Mouse (Mus musculus): ENCODE measurements at regions not wholly inside any gene's neighbourhood (a gene's known extent, or its start where the extent isn't known, plus 50 kb on each side); places are given as distances from the start of the nearest gene placed in this dataset.

DNA sequence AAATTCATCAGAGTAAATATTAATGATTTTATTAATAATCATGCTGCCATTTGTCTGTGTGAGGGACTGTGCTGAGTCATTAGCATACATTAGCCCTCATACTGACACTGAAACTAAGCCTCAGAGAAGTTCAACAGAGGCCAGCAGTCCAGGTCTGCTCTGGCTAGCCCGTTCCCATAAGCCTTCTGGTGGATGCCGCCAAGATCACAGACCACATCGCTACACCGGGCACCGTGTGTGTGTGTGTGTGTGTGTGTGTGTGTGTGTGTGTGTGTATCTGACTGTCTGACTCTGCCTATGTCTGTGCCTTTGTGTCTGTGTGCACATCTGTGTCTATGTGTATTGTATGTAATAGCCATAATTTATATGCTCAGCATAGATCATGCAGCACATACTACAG lies 106.0 kb downstream of the Rpl14 start:
- peak; percentile 45 for DNase-seq

DNA sequence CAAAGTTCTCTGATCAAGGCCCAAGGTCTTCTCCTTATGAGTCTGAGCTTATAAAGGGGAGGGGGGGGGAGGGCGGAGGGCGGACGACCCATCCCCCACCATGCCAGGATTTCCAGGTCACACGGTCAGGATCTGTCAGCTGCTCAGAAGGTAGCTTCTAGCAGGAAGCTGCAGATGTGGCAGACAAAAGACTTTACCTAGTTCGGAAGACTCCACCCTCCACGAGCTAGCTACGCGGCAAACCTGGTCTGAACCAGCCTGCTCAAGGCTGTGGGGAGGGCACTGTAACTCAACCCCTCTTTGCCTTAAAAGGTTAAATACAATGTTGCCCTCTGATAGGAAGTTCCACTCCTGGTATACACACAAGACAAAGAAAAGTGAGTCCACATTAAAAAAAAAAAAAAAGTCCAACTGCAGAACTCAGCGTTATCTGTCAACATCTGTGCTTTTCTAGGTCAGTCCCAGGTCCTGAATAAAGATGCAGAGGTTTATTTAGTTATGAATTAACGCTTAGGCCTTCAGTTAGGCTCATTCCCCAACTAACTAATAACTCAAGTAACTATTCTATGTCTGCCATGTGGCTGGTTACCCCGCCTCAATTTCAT lies 108.7 kb downstream of the Rpl14 start:
- peak; percentile 73 for DNase-seq

DNA sequence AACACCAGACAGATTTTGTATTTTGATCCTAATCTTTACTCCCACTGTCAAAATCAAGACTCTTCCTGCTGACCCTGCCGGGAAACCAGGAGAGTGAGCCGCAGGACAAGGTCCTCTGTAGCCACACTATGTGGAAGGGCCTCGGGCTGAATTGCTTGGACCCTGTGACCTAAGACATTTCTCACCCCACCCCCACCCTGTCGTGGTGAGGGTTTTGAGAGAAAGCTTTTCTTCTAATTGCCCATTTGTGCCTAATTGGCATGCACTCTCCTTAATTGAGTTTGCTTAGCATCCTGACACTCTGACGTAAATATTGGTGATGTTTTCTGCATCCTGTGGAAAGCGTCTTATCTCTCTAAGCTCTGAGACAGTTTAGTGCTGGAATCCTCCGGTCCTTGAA lies 110.2 kb downstream of the Rpl14 start:
- DNase-seq: peak; percentile 60

DNA sequence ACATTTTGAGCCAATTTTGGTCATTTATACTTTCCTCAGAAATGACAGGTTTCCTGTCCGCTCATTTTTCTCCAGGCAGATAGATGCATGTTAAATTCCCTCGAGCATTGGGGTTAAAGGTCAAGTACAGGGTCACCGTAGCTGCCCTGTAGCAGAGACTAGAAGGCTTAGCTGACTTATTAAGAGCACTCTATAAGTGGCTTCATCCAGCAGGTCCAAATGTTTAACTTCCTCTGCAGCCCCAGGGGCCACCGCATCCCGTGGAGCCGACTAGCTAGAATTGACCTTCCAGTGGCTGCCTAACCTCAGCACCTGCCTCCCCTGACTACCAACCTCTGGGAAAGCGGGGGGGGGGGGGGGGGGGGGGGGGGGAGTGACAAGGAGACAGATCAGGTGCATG lies 114.7 kb downstream of the Rpl14 start:
- peak; percentile 84 for DNase-seq

DNA sequence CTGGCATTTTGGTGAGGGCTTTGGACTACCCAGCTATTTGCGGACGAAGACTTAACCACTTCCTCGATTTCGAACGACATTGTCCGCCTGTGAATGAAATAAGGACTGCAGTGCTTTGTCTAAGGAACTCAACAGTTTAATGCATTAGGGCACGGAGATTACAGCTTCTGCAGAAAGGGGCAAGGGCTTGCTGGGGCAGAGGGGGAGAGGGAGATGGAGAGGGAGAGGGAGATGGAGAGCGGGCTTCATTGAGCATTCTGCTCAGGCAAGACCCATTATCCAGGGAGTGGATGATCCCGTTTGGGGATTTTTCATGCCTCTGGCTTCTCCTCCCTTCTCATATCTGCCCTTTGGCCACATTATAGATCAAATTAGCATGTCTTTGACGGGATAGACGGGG lies 117.8 kb downstream of the Rpl14 start:
- peak; percentile 52 for DNase-seq

DNA sequence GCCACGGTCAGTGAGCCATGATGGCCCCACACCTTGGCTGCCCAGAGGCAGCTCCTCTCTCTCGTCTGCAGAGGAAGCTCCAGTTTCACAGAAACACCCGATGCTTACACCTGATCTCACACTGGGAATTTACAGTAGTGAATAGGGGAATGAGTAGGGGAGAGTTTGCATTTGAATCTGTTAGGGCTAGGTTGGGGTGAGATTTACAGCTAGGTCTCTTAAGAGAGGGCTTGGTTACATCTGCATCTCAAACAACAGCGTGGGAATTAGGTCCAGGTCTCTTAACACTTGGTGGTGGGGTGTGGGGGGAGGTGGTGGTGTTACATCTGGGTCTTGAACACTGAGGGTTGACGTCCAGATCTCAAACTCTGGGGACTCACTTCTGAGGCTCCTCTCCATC lies 119.3 kb downstream of the Rpl14 start:
- DNase-seq: no peak

DNA sequence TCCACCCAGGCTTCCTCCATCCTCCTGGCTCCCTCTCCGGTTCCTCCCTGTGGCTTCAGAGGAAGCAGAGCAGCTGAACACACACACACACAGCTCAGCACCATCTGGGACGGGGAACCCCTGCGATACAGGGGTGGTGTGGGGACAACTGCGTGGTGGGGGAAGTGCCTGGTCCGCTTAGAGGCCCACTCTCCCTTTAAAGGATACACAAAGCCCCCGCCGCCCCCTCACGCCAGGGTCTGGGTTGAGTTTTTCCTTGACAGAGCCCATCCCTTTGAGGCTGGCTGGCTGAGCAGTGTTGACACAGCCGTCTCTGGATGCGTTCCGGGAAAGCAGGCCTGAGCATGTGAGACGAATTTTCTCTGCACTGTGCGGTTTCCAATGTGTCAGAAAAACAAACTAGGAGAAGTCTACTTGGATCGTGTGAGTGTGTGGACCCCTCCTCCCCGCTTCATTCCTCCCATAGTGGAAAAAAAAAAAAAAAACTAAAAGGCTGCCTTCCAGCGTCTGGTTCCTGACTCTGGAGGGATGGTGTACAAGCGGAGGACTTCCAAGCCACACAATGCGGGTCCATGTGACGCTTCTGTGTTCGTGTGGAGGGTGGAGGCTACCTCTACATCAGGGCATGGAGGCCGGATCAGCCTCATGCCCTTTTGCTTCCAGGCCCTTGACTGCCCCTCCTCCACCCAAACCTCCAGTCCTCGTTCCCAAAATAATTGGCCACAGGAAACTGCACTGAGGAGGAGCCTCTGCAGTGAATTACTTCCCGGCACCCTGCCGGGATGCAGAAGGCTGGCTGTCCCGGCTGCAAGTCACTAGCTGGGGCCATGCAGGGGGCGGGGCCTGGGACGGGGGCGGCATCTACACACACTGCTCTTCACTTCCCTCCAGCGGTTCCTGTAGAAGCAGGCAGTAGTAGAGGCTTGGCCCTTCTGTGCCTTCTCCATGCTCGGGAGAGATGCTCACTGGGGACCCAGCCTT lies 120.0 kb downstream of the Rpl14 start:
- peak; percentile 100 for DNase-seq

DNA sequence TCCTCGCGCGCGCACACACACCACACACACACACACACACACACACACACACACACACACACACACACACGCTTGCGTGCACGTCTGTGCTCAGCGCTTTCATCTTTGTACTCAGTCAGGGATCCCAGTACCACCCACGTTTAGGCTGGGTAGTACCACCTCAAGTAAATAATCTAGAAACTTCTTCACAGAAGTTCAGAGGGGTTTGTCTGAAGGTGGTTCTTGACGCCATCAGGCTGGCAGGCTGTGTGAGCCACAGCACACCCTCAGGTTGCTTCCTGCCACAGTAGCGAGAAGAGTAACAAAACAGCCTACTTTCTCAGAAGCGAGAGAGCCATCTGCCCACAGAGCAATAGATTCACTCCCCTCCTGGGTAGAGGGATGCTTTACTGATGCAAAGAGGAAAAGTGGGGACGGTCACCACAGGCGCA lies 120.7 kb downstream of the Rpl14 start:
- no peak for DNase-seq

DNA sequence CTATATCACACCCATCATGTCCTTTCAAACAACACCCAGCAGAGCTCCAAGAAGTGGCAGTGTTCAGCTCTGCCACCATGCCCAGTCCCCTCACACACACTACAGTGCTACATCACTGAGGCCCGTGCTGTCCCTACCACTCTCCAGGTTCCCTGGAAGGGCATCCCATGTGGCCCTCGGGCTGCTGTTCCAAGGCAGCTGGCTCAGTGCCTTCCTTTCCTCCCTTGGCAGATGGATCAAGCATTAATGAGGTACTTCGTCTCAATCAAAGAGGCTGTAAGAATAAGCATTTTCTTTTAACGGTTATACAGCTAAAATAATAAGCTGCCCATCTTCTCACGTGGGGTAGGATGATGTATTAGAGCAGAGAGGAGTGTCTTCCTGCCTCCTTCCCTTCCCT lies 123.2 kb downstream of the Rpl14 start:
- no peak for DNase-seq

DNA sequence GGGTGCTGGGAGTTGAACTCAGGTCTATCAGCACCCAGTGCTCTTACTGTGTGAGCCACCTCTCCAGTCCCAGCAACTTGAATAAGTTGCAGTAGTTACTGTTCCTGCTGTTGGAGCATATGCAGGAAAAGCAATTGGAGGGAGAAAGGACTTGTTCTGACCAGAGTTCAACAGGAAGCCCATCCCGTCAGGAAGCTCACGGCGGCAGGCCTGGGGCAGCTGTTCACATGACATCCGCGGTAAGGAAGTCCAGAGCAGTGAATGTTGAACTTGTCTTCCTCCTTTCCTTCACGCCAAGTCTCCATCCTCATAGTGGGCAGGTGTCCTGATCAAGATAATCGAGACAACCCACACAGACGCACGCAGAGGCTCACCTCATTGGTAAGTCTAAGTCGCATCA lies 124.7 kb downstream of the Rpl14 start:
- peak; percentile 98 for DNase-seq

DNA sequence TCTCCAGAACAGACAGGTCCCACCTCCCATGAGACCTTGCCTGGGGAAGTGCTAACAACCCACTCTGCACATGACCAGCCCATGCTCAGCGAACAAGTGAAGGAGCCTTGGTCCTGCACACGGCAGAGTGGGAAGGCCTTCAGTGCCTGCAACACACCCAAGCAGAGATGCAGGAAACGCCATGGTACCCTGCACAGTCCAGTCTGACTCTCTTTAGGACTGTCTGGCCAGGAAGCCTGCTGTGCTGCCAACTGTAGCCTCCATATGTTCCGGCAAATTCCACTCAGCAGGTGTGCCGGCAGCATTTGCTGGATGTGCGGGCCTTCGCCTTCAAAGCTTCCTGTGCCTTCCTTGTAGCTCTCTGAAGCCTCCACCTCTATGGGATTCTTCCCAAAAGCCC lies 126.5 kb downstream of the Rpl14 start:
- DNase-seq: peak; percentile 83

DNA sequence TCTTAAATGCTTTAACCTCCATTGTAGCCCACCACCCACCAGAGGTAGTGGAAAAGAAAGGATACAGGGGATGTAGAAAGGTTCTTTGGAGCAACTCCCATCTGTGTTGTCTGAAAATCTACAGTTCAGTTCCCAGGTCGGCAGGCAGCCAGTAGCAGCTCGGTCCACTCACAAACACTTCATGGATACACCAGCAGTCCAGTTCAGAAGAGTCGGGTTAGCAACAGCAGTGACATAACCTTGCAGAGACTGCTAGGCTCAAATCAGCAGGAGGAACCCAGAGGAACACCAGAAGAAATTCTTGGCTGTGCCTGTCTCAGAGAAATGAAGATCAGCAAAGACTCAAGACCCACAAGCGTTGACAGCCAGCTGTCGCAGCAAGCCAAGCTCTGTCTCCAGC lies 128.5 kb downstream of the Rpl14 start:
- no peak for DNase-seq

DNA sequence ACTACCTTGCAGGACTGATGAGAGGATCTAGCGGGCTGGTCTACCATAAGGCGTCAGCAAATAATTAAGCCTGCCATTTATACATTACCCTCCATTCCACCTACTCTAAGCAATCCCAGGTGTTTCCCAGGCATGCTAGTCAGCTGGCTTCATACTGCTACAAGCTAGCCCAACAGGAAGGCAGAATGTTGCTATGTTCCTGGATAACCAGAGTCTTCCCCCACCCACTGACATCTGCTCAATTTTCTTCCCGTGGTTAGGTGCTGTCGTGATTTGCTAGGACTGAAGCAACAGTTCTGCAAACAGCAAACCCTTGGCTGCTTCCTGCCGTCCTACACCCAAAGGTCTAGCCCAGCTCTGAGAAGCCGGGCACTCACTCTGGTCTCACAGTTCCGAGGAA lies 131.6 kb downstream of the Rpl14 start:
- DNase-seq: no peak

DNA sequence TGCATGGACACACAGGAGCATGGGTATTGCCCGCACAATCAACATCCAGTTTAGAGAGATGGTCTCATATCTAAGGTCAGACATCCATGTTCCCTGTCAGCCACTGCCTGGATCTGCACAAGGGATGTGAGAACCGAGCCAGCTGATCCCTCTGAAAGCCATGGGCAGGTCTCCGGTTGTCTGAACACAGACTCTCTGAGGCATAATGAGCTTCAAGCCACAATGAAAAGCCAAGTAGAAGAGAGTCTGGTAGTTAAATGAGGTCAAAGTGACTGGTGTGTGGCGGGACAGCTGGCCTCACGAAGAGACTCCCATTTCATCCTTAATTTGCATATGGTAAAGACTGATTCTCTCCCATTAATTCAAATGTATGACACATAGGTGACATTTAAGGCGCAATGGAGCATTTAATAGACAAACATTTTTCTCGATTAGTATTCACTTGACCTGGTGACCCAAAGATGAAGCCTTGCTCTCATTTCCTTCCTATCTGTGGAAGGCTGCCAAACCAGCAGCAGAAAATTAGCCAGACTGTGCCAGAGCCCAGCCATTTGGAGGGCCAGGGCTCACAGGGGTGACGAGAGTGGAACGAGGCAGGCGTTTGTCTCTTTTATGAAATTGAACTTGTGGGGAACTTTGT lies 132.2 kb downstream of the Rpl14 start:
- DNase-seq: no peak

DNA sequence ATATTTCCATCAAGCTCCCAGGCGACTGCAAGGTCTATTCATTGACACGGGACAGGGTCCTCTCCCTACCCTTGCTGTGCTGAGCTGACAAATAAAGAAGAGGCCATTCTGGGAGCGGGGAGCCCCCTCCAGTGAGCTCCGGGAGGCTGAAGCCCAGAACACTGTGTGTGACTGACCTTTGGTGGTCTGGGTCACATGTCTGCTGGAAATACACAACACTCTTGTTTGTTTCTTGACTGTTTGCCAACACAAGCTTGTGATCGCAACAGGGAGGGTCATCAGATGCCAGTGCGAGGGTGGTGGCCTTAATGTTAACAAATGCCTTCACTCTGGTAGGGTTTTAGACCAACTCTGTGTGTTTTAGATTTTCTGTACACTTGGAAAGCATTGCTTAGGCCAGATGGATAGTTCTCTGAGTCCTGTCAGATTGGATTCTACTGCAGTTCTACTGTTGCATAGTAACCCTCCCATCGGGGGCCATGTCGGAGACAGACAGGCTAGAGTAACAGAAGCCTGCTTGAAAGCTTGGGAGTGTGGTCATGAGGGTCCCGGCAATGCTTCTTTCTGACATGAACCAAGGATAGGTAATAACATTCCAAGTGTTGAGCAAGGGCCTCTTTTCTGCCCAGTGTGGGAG lies 135.4 kb downstream of the Rpl14 start:
- no peak for DNase-seq

DNA sequence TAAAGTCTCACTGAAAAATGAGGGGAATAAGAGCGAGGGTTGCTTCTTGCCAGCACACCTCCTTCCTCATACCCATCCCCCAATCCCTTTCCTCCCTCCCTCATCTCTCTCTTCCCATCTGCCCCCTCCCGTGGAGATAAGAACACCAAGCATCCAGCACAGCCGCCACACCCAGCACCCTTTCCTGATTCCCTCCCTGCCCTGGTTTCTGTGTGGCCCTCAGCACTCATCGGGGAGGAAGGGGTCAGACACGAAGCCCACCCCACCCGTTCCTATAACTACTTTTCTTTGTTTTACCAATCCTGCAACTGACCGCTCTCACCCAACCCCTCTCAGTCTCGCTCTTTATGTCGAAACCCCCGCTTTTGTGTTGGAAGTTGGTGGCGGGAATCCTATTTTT lies 137.3 kb downstream of the Rpl14 start:
- DNase-seq: peak; percentile 94

DNA sequence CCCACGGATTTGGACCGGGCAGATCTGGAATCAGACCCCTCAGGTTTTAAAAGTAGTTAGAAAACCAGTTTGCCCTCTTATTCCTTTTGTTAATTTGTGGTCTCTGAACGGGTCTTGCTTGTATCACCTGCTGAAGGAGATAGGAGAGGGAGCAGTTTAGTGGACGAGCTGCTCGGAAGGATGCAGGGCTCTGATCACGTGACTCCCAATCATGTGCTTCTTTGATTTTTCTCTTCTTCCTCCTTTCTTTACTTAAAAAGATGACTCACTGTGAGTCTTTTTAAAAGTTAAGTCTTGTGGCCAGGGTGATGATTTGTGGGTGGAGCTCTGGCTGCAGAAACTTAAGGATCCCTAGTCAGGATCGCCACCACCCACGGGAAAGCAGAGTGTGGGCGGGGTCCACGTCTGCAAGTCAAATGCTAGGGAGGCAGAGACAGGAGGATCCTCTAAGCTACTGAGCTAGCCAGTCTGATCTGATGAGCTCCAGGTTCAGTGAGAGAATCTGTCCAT lies 138.0 kb downstream of the Rpl14 start:
- DNase-seq: peak; percentile 83

DNA sequence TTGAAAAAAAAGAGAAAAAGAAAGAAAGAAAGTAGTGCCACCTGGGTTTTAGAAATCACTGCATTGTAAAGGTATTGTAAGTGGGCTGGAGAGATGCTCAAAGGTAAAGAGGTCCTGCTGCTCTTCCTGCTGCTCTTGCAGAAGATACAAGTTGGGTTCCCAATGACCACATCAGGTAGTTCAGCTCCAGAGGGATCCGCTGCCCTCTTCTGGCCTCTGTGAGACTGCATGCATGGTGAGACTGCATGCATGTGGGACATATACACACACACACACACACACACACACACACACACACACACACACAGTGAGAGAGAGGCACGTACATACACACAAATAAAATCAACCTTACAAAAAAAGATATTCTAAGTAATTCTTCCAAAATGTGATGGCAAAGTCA lies 141.7 kb downstream of the Rpl14 start:
- DNase-seq: no peak

DNA sequence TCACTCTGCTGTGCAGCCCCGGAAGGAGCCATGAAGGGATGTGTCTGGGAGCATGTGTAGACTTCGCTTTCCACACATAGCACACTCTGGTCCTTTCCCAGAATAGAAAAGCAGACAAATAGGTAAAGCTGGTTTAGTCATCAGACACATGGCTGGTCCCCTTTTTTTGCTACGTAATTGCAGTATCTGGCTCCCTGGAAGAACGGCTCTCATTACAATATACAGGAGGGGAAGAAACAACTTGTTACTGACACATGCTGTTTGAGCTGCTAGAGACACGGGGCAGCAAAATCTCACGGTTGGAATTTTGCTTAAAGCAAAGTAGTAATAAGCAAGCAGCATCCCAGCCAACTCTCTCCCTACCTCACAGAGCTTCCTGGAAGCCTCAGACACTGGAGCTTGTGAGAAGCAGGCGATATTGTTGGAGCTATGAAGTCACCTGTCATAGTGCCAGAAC lies 144.4 kb downstream of the Rpl14 start:
- no peak for DNase-seq

DNA sequence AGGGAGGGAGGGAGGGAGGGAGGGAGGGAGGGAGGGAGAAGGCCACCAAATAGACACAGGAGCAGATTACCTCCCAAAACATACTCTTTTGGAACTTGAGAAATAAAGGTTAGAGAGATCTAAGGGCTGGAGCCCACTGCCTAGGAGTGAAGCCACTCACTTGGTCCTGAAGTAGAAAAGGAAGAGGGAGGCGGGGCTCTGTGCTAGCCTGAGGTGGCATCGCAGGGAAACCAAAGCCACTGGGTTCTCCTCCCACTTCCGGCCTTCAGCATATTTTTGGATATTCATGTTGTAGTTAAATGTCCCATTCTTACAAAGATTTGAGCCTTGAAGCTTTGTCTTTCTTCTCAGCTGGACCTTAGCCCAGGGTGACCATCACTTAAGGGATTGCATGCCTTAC lies 147.6 kb downstream of the Rpl14 start:
- no peak for DNase-seq

DNA sequence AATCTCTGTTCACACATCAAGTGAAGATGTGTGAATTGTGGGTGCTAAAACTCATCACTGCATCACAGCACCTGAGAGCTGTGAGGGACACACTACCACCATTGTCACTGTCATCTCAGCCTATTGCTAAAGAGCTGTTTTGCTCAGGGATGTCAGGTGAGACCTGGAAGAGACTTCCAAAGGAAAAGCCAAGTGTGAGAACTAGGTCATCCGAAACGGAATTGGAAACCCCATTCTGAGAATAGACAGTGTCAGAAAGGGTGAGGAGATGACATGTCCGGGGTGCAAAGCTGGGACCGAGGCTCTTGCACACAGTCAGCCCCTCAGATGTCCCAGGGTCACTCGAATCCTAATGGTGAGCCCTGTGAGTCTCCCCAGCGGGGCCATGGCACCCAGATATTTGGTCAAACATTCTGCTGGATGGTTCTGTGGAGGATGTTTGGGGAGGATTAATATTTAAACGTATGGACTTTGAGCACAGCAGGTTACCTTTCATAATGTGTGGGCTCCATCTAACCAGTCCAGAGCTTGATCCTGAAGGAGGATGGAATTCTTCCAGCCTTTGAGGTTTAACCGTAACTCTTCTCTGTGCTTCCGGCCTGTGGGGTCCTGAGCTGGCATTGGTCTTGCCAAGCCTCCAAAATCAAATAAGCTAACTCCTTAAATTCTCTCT lies 150.3 kb downstream of the Rpl14 start:
- DNase-seq: no peak

DNA sequence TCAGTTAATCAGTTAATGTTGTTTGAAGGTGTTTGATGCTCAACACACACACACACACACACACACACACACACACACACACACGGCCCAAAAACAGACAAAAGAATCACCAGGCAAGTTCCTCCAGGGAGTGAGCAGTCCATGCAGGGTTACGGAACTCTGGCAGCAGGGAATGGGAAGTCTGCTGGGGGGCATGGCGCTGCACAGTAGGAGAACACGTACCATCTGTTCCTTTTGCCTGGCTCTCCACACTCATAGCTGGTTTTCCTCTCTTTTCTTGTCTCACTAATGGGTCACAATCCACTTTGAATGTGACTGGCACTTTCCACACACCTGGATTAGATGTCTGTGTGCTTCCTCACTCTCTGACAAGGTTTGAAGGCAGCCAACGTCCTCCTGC lies 151.8 kb downstream of the Rpl14 start:
- no peak for DNase-seq
